Mouse (Mus musculus) heart, postnatal 0 days (tissue): ENCODE data around the gene Mark3.

Experiments
- CTCF ChIP-seq: IDR thresholded peaks from 2 replicates; pipeline ENCODE4 v1.5.1; 2016; ENCODE audit warnings: antibody characterized with exemption, control low read depth, low read depth
- EP300 ChIP-seq: IDR thresholded peaks from 2 replicates; pipeline ENCODE4 v1.6.1; 2016; ENCODE audit warnings: antibody characterized with exemption, low read depth

GRCm38 (mm10) chr12:111668457-111668912, 94.2 kb downstream of the Mark3 start:
- peak; percentile 97 for TF ChIP-seq CTCF
- peak; percentile 70; the same call in 1 of the 2 replicates for TF ChIP-seq EP300
